Comparison of ENCODE assay signal across 9 mouse cellular contexts in the genomic region with DNA sequence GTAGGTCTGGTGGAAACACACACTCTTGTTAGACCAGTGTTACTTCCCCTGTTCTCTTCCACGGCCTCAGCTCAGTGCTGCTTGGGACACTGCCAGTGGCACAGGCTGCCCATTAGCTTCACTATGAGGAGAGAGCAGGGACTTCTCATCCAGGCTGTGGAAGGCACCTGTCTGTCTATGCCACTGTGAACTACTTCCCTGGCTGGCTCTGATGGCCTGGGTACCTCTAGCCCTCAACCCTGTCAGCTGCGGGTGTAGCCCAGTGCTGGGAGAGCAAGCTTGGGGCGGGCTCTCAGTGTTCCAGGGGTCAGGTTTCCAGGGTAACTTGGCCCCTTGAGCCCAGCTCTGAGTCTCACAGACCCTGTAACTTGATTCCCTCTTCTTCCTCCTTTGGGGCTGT. TPM values are rescaled to one million over a fixed set of nuclear protein-coding genes. Genes with fewer than 3 reads are reported as not detected.
DNase-seq lines count a peak whose midpoint lies in the region; ATAC-seq and TF ChIP-seq lines count a peak whose summit lies in the region.
"Had no signal": no experiment of that assay in that cellular context is flagged by ENCODE, and none has a peak within 500 bp of the region (broad histone marks: within the 10 kb centered on the region; RNA-seq: fewer than 3 reads in every experiment).

No protein-coding gene starts in this region.

- no peak for DNase-seq in kidney, adult 8-10 months
- DNase-seq in G1E (ENCODE audit: low spot score) = no peak
- DNase-seq in brain, adult 2 months (ENCODE audit: low read depth, low spot score) = peak; percentile 77
- no peak for DNase-seq in urinary bladder, postnatal 25 days (ENCODE audit: low spot score)
- DNase-seq in frontal cortex, postnatal 36 days (ENCODE audit: low spot score in 2 of 2) = no peak
- no peak for DNase-seq in heart, postnatal 36 days
- DNase-seq: lung, postnatal 36 days had no signal

- WGBS in kidney, embryonic 14.5 days = 14% methylated on average over 3 of the region's 3 CpGs
- 24% methylated on average over 3 of the region's 3 CpGs for WGBS in hindbrain, embryonic 16.5 days

- H3K36me3 ChIP-seq in kidney, embryonic 14.5 days (ENCODE audit: control insufficient read depth, insufficient read depth, low read length) = peaks cover 23% of the 10 kb centered on the region
- H3K36me3 ChIP-seq in G1E (replicated peaks) = peaks cover 71% of the 10 kb centered on the region
- peaks cover 20% of the 10 kb centered on the region for H3K36me3 ChIP-seq in hindbrain, embryonic 16.5 days (ENCODE audit: control insufficient read depth, insufficient read depth, low read length)

- ATAC-seq in kidney, embryonic 14.5 days (ENCODE audit: low FRiP score, low TSS enrichment) = no peak
- no peak for ATAC-seq in G1E (ENCODE audit: extremely low read depth, insufficient number of reproducible peaks, low FRiP score, poor library complexity, severe bottlenecking)
- ATAC-seq in hindbrain, embryonic 16.5 days = no peak

- H3K9ac ChIP-seq in kidney, embryonic 14.5 days (ENCODE audit: low read depth, low read length) = peak overlapping the region; percentile 28; the same call in 1 of the 2 replicates
- H3K9ac ChIP-seq in hindbrain, embryonic 16.5 days (ENCODE audit: low read depth, low read length) = peak overlapping the region; percentile 45; the same call in 1 of the 2 replicates

- no peak overlapping the region for H3K4me3 ChIP-seq in kidney, embryonic 14.5 days (ENCODE audit: low read length)
- H3K4me3 ChIP-seq in G1E (ENCODE audit: low read depth, low read length) = peak overlapping the region; percentile 21; the same call in 1 of the 2 replicates
- H3K4me3 ChIP-seq in hindbrain, embryonic 16.5 days (ENCODE audit: low read length) = no peak overlapping the region

- 0 out of 2 replicates have a peak overlapping the region, but pooled peaks have one; percentile 8 for H3K4me2 ChIP-seq in kidney, embryonic 14.5 days (replicated peaks; ENCODE audit: low read depth, low read length)
- H3K4me2 ChIP-seq in hindbrain, embryonic 16.5 days (ENCODE audit: low read length) = no peak overlapping the region

- TF ChIP-seq CTCF in G1E (IDR thresholded peaks at IDR 0.05; ENCODE audit: low read depth, low read length) = no peak

- no peaks in the 10 kb centered on the region for H3K27me3 ChIP-seq in kidney, embryonic 14.5 days (ENCODE audit: control insufficient read depth, insufficient read depth, low read length)
- no peaks in the 10 kb centered on the region for H3K27me3 ChIP-seq in G1E (ENCODE audit: insufficient read depth, low read length)
- no peaks in the 10 kb centered on the region for H3K27me3 ChIP-seq in hindbrain, embryonic 16.5 days (replicated peaks; ENCODE audit: control insufficient read depth, insufficient read depth, low read length)

- intact Hi-C loops in heart, postnatal 36 days (cut with DNase I) = no loop called here

- peaks cover 37% of the 10 kb centered on the region for H3K4me1 ChIP-seq in kidney, embryonic 14.5 days (ENCODE audit: control insufficient read depth, insufficient read depth, low read length)
- H3K4me1 ChIP-seq in G1E (ENCODE audit: insufficient read depth, low read depth, low read length) = peaks cover 72% of the 10 kb centered on the region
- H3K4me1 ChIP-seq in hindbrain, embryonic 16.5 days (ENCODE audit: control insufficient read depth, insufficient read depth, low read depth, low read length) = peaks cover 43% of the 10 kb centered on the region

- H3K27ac ChIP-seq in kidney, embryonic 14.5 days (ENCODE audit: low read depth, low read length) = no peak overlapping the region
- no peak overlapping the region for H3K27ac ChIP-seq in hindbrain, embryonic 16.5 days (ENCODE audit: low read depth, low read length)

- H3K9me3 ChIP-seq in kidney, embryonic 14.5 days (ENCODE audit: control insufficient read depth, low read length) = no peaks in the 10 kb centered on the region
- no peaks in the 10 kb centered on the region for H3K9me3 ChIP-seq in G1E (replicated peaks)
- no peaks in the 10 kb centered on the region for H3K9me3 ChIP-seq in hindbrain, embryonic 16.5 days (ENCODE audit: control insufficient read depth, low read length)

RNA-seq across cellular contexts. Expression of gene Ltc4s, which starts 9.6 kb away (rescaled TPM):
- 1.6 and 1.9 TPM in 2 replicates for polyA plus RNA-seq in kidney, embryonic 14.5 days (2014; fragmentation: Nextera tagmentation; extraction: Ambion mirVana)
- total RNA-seq in G1E (2014; fragmentation: Nextera tagmentation) (not detected in 2 replicates), G1E (2017) (not detected in 2 replicates)
- not detected in 2 replicates for polyA plus RNA-seq in G1E (2012)
- polyA plus RNA-seq in hindbrain, embryonic 16.5 days (2015; fragmentation: Nextera tagmentation; extraction: Ambion mirVana) = 2.2 and 3.4 TPM in 2 replicates
- total RNA-seq in heart, postnatal 36 days (2021) = 1 to 10 TPM; 5.5 to 8.6 TPM

RNA-seq across cellular contexts. Expression of gene Mgat4b, which starts 18.1 kb away (rescaled TPM):
- polyA plus RNA-seq in kidney, embryonic 14.5 days (2014; fragmentation: Nextera tagmentation; extraction: Ambion mirVana) = 37.0 and 39.2 TPM in 2 replicates
- total RNA-seq in G1E (2014; fragmentation: Nextera tagmentation) (18.4 and 24.2 TPM in 2 replicates), G1E (2017) (15.6 and 18.3 TPM in 2 replicates)
- polyA plus RNA-seq in G1E (2012) = 106 and 120 TPM in 2 replicates
- polyA plus RNA-seq in hindbrain, embryonic 16.5 days (2015; fragmentation: Nextera tagmentation; extraction: Ambion mirVana) = 15.6 and 30.9 TPM in 2 replicates
- 10 to 100 TPM; 84.5 to 87.8 TPM for total RNA-seq in heart, postnatal 36 days (2021)

RNA-seq across cellular contexts. Expression of gene Sqstm1, which starts 18.1 kb away (rescaled TPM):
- polyA plus RNA-seq in kidney, embryonic 14.5 days (2014; fragmentation: Nextera tagmentation; extraction: Ambion mirVana) = 128 and 197 TPM in 2 replicates
- total RNA-seq in G1E (2014; fragmentation: Nextera tagmentation) (118 and 252 TPM in 2 replicates), G1E (2017) (663 and 687 TPM in 2 replicates)
- 134 and 138 TPM in 2 replicates for polyA plus RNA-seq in G1E (2012)
- 448 and 480 TPM in 2 replicates for polyA plus RNA-seq in hindbrain, embryonic 16.5 days (2015; fragmentation: Nextera tagmentation; extraction: Ambion mirVana)
- total RNA-seq in heart, postnatal 36 days (2021) = 100 to 1,000 TPM; 379 to 464 TPM

RNA-seq across cellular contexts. Expression of gene Mrnip, which starts 54.5 kb away (rescaled TPM):
- 21.8 and 22.0 TPM in 2 replicates for polyA plus RNA-seq in kidney, embryonic 14.5 days (2014; fragmentation: Nextera tagmentation; extraction: Ambion mirVana)
- 44.8 and 63.7 TPM in 2 replicates for total RNA-seq in G1E (2014; fragmentation: Nextera tagmentation)
- total RNA-seq in G1E (2017) = 17.4 and 17.6 TPM in 2 replicates
- polyA plus RNA-seq in G1E (2012) = 6.5 and 10.6 TPM in 2 replicates
- 33.2 and 39.1 TPM in 2 replicates for polyA plus RNA-seq in hindbrain, embryonic 16.5 days (2015; fragmentation: Nextera tagmentation; extraction: Ambion mirVana)
- total RNA-seq in heart, postnatal 36 days (2021) = 1 to 10 TPM; 1.8 to 2.4 TPM
